Mouse (Mus musculus) embryonic facial prominence, embryonic 11.5 days (tissue): ENCODE measurements around the gene Tcf7l2. TPM values are rescaled to one million over a fixed set of nuclear protein-coding genes. Genes with fewer than 3 reads are reported as not detected.

Experiments
- ATAC-seq: fragments of 200-750 bp; cut with Nextera tagmentation; replicated peaks from 2 replicates; pipeline ENCODE4 v1.8.0; 2017; ENCODE audit warnings: low read depth; ENCODE audit not compliant: insufficient number of reproducible peaks, low FRiP score, low TSS enrichment
- DNase-seq: peaks from one replicate; pipeline ENCODE4 v3.0.0-alpha.2; 2015; ENCODE audit warnings: low spot score
- H3K27ac ChIP-seq: fragments of 300-500 bp; sonication (generic); replicated peaks from 2 replicates; pipeline ENCODE4 v1.5.1; 2014; ENCODE audit warnings: mild to moderate bottlenecking, low read depth, low read length, control low read depth
- H3K27me3 ChIP-seq: fragments of 300-500 bp; sonication (generic); 2 replicates; pipeline ENCODE4 v1.6.1; 2014; ENCODE audit warnings: mild to moderate bottlenecking, low read length, moderate library complexity, mixed read lengths; ENCODE audit not compliant: control insufficient read depth, insufficient read depth
- H3K36me3 ChIP-seq: fragments of 300-500 bp; sonication (generic); replicated peaks from 2 replicates; pipeline ENCODE4 v1.6.1; 2014; ENCODE audit warnings: low read depth, mild to moderate bottlenecking, low read length, moderate library complexity, mixed read lengths; ENCODE audit not compliant: control insufficient read depth, insufficient read depth
- H3K4me1 ChIP-seq: fragments of 300-500 bp; sonication (generic); 2 replicates; pipeline ENCODE4 v1.6.1; 2014; ENCODE audit warnings: low read length, mixed read lengths; ENCODE audit not compliant: control insufficient read depth, insufficient read depth
- H3K4me2 ChIP-seq: fragments of 300-500 bp; sonication (generic); 2 replicates; pipeline ENCODE4 v1.6.1; 2014; ENCODE audit warnings: low read depth, mild to moderate bottlenecking, control low read depth, low read length, moderate library complexity
- H3K4me3 ChIP-seq: fragments of 300-500 bp; sonication (generic); 2 replicates; pipeline ENCODE4 v1.5.1; 2014; ENCODE audit warnings: low read depth, low read length, control low read depth
- H3K9ac ChIP-seq: fragments of 300-500 bp; sonication (generic); replicated peaks from 2 replicates; pipeline ENCODE4 v1.6.1; 2014; ENCODE audit warnings: mild to moderate bottlenecking, control low read depth, low read length
- H3K9me3 ChIP-seq: fragments of 300-500 bp; sonication (generic); replicated peaks from 2 replicates; pipeline ENCODE4 v1.6.1; 2016; ENCODE audit warnings: mild to moderate bottlenecking, low read length, inconsistent platforms, mixed read lengths; ENCODE audit not compliant: control insufficient read depth
- WGBS: fragments of 180-500 bp; shearing (Covaris S2); extraction: QIAGEN DNeasy Blood & Tissue Kit; methylation state at CpG from one replicate; pipeline ENCODE4 v1.1.7; 2014; 5-methylcytosine and 5-hydroxymethylcytosine counted together
- polyA plus RNA-seq: library from polyadenylated mRNA; unstranded; fragments of >200 nt; fragmentation: Nextera tagmentation; extraction: Ambion mirVana; gene quantifications from 2 replicates; pipeline ENCODE4 v1.2.1, GENCODE M21; 2014

Gene Tcf7l2
- polyA plus RNA-seq, 1 experiment from 2014 or later = 107 TPM

GRCm38 (mm10) chr19:55732994-55733393 is 8.6 kb upstream of the Tcf7l2 start:
- H3K4me3 ChIP-seq = no peak overlapping the region
- no peak overlapping the region for H3K4me2 ChIP-seq
- H3K9me3 ChIP-seq = no peaks in the 10 kb centered on the region
- WGBS = 72% methylated on average over 3 of the region's 3 CpGs
- H3K27ac ChIP-seq = no peak overlapping the region
- H3K9ac ChIP-seq = no peak overlapping the region
- DNase-seq = no peak
- H3K36me3 ChIP-seq = no peaks in the 10 kb centered on the region
- no peak for ATAC-seq
- H3K27me3 ChIP-seq = no peaks in the 10 kb centered on the region
- no peaks in the 10 kb centered on the region for H3K4me1 ChIP-seq

GRCm38 (mm10) chr19:55736016-55736415 is 5.6 kb upstream of the Tcf7l2 start:
- no peaks in the 10 kb centered on the region for H3K36me3 ChIP-seq
- no peaks in the 10 kb centered on the region for H3K4me1 ChIP-seq
- no peak overlapping the region for H3K27ac ChIP-seq
- H3K4me2 ChIP-seq = no peak overlapping the region
- H3K9me3 ChIP-seq = no peaks in the 10 kb centered on the region
- ATAC-seq (no peak), DNase-seq (no peak)
- 51% methylated on average over 6 of the region's 6 CpGs for WGBS
- no peaks in the 10 kb centered on the region for H3K27me3 ChIP-seq
- H3K4me3 ChIP-seq = no peak overlapping the region
- no peak overlapping the region for H3K9ac ChIP-seq

- Histone ChIP-seq H3K9me3 (no peaks in the 10 kb centered on the region), H3K27ac (no peak overlapping the region)
These were observed 1.9 kb upstream of the Tcf7l2 start for GRCm38 (mm10) chr19:55739713-55740112.

GRCm38 (mm10) chr19:55740753-55741438 is 724 bp upstream of the Tcf7l2 start:
- Histone ChIP-seq H3K9me3 (no peaks in the 10 kb centered on the region), H3K4me3 (peak overlapping the region; percentile 79), H3K27ac (peak overlapping the region; percentile 52), H3K4me1 (no peaks in the 10 kb centered on the region; the same call in 1 of the 2 replicates), H3K27me3 (no peaks in the 10 kb centered on the region), H3K9ac (peak overlapping the region; percentile 46), H3K36me3 (no peaks in the 10 kb centered on the region), H3K4me2 (peak overlapping the region; percentile 54)
- ATAC-seq (no peak), DNase-seq (no peak)
- 14% methylated on average over 10 of the region's 10 CpGs for WGBS

More at GRCm38 (mm10) chr19:55739713-55740112, 1.9 kb upstream of the Tcf7l2 start:
- Histone ChIP-seq H3K4me2 (no peak overlapping the region), H3K36me3 (no peaks in the 10 kb centered on the region), H3K4me1 (no peaks in the 10 kb centered on the region), H3K9ac (no peak overlapping the region), H3K27me3 (no peaks in the 10 kb centered on the region), H3K4me3 (no peak overlapping the region)
- whole genome bisulfite sequencing = 40% methylated on average over 4 of the region's 4 CpGs
- DNase-seq (no peak), ATAC-seq (no peak)

GRCm38 (mm10) chr19:55742386-55743000 is 873 bp downstream of the Tcf7l2 start:
- peaks cover 8% of the 10 kb centered on the region for H3K4me1 ChIP-seq
- H3K9me3 ChIP-seq = no peaks in the 10 kb centered on the region
- ATAC-seq (no peak), DNase-seq (peak; percentile 67)
- peak overlapping the region; percentile 90 for H3K4me2 ChIP-seq
- under 1% methylated on average over 47 of the region's 70 CpGs for WGBS
- H3K27me3 ChIP-seq = no peaks in the 10 kb centered on the region
- H3K4me3 ChIP-seq = peak overlapping the region; percentile 79
- no peaks in the 10 kb centered on the region for H3K36me3 ChIP-seq
- H3K27ac ChIP-seq = peak overlapping the region; percentile 99
- peak overlapping the region; percentile 99 for H3K9ac ChIP-seq

- Histone ChIP-seq H3K27me3 (no peaks in the 10 kb centered on the region), H3K4me3 (peak overlapping the region; percentile 79), H3K4me1 (peaks cover 9% of the 10 kb centered on the region), H3K36me3 (no peaks in the 10 kb centered on the region), H3K9ac (peak overlapping the region; percentile 99), H3K9me3 (no peaks in the 10 kb centered on the region), H3K4me2 (peak overlapping the region; percentile 90), H3K27ac (peak overlapping the region; percentile 99)
- DNase-seq (peak; percentile 67), ATAC-seq (no peak)
- 0% methylated on average over 6 of the region's 38 CpGs for WGBS
These were observed 1.5 kb downstream of the Tcf7l2 start for GRCm38 (mm10) chr19:55743001-55743556.

- H3K9me3 ChIP-seq = no peaks in the 10 kb centered on the region
- DNase-seq (peak; percentile 88), ATAC-seq (peak; percentile 45)
- H3K4me2 ChIP-seq = peak overlapping the region; percentile 90
- 0% methylated on average over 47 of the region's 47 CpGs for WGBS
- H3K9ac ChIP-seq = peak overlapping the region; percentile 99
- H3K4me3 ChIP-seq = peak overlapping the region; percentile 79
- H3K4me1 ChIP-seq = peaks cover 12% of the 10 kb centered on the region
- no peaks in the 10 kb centered on the region for H3K36me3 ChIP-seq
- peak overlapping the region; percentile 99 for H3K27ac ChIP-seq
- H3K27me3 ChIP-seq = no peaks in the 10 kb centered on the region
These were observed 2.2 kb downstream of the Tcf7l2 start for GRCm38 (mm10) chr19:55743557-55744441.
